Mouse (Mus musculus) liver, embryonic 14.5 days (tissue): Measurements from ENCODE around the gene Nyap2.

Experiments
- CTCF ChIP-seq: IDR thresholded peaks from 2 replicates; pipeline ENCODE4 v1.5.1; 2016; ENCODE audit warnings: antibody characterized with exemption, low read depth, control low read depth
- EP300 ChIP-seq: IDR thresholded peaks from 2 replicates; pipeline ENCODE4 v1.6.1; 2016; ENCODE audit warnings: antibody characterized with exemption, low read depth

- TF ChIP-seq CTCF, result no peak
- TF ChIP-seq EP300, result no peak
Observed at GRCm38 (mm10) chr1:81101749-81102148, 25.0 kb downstream of the Nyap2 start.
